ENCODE assay signal across 8 mouse cellular contexts in the genomic region with DNA sequence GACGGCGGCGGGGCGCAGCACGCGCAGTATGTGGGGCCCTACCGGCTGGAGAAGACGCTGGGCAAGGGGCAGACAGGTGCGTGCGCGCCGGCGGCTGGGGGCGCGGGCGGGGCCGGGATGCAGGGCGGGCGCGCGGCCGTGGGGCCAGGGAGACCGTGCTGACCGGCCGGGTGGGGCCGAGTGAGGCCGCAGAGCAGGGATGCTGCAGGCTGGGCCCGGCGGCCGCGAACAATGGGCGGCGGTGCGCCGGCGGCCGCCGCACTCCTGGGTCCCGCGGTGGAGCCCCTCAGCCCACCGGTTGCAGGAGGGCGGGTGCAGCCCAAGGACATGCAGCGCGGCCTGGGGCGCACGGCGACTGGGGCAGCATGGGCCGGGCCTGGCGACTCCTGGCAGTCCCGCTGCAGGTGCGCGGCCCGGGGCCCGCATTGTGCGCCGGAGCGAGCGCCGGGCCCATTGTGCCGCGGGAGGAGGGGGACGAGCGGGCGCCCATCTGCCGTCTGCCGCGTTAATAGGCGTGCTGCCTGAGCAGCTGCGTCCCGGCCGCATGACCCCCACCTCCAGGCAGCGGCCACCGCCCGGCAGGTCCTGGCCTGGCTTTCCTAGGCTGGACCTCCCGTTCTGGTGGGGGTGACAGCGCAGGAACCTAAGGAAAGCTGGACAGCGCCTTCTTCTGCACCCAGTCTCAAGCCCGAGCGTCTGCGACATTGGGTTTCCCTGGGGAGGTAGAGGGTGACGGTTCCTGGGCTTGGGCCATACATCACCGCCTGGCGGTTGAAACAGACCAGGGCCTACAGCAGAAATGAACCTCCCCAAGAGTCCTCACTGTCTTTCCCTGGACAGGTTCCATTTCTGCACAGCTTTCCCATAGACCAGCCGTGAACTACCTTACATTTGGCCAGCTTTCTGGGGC. TPM values are rescaled to one million over a fixed set of nuclear protein-coding genes. Genes with fewer than 3 reads are reported as not detected.
DNase-seq lines count a peak whose midpoint lies in the region; ATAC-seq and TF ChIP-seq lines count a peak whose summit lies in the region.

No protein-coding gene starts in this region.

- peak overlapping the region; percentile 59 for H3K4me3 ChIP-seq in ES-Bruce4 (ENCODE audit: low read depth, low read length)
- peak overlapping the region; percentile 44 for H3K4me3 ChIP-seq in heart, postnatal 0 days (ENCODE audit: low read depth, low read length)
- H3K4me3 ChIP-seq in limb, embryonic 13.5 days, result peak overlapping the region; percentile 50
- peak overlapping the region; percentile 57 for H3K4me3 ChIP-seq in olfactory bulb, adult 2 months (ENCODE audit: insufficient read depth, low read depth, low read length)

- 3% methylated on average over 69 of the region's 84 CpGs for WGBS in heart, postnatal 0 days
- 1% methylated on average over 62 of the region's 84 CpGs for WGBS in limb, embryonic 13.5 days
- 2% methylated on average over 82 of the region's 84 CpGs for WGBS in olfactory bulb, adult 2 months

- peak overlapping the region; percentile 81 for H3K4me2 ChIP-seq in heart, postnatal 0 days (ENCODE audit: low read depth, low read length)
- H3K4me2 ChIP-seq in limb, embryonic 13.5 days (replicated peaks), result peak overlapping the region; percentile 91

- TF ChIP-seq CTCF in ES-Bruce4 (IDR thresholded peaks at IDR 0.05; ENCODE audit: low read depth, low read length), result no peak
- no peak for TF ChIP-seq CTCF in heart, postnatal 0 days (IDR thresholded peaks at IDR 0.05; ENCODE audit: low read depth)
- TF ChIP-seq CTCF in olfactory bulb, adult 2 months (IDR thresholded peaks at IDR 0.05; ENCODE audit: insufficient read depth, low read depth, low read length), result no peak

- no peaks in the 10 kb centered on the region for H3K36me3 ChIP-seq in ES-Bruce4 (ENCODE audit: control insufficient read depth, insufficient read depth, low read length, poor library complexity, severe bottlenecking)
- H3K36me3 ChIP-seq in heart, postnatal 0 days (replicated peaks; ENCODE audit: control insufficient read depth, insufficient read depth, low read length), result no peaks in the 10 kb centered on the region
- no peaks in the 10 kb centered on the region for H3K36me3 ChIP-seq in limb, embryonic 13.5 days

- TF ChIP-seq POLR2A in ES-Bruce4 (IDR thresholded peaks at IDR 0.05; ENCODE audit: insufficient read depth, low read length), result no peak
- no peak for TF ChIP-seq POLR2A in olfactory bulb, adult 2 months (IDR thresholded peaks at IDR 0.05; ENCODE audit: insufficient read depth, low read depth, low read length)

- no peak overlapping the region for H3K27ac ChIP-seq in ES-Bruce4 (ENCODE audit: insufficient read depth, low read length)
- no peak overlapping the region for H3K27ac ChIP-seq in heart, postnatal 0 days (ENCODE audit: low read depth)
- H3K27ac ChIP-seq in limb, embryonic 13.5 days, result no peak overlapping the region
- H3K27ac ChIP-seq in olfactory bulb, adult 2 months (ENCODE audit: insufficient read depth, low read depth, low read length), result peak overlapping the region; percentile 8; the same call in 1 of the 2 replicates

- peak; percentile 10; the same call in 1 of the 2 replicates for ATAC-seq in heart, postnatal 0 days (ENCODE audit: insufficient read depth, low read depth)
- peak; percentile 6; the same call in 1 of the 2 replicates for ATAC-seq in limb, embryonic 13.5 days (ENCODE audit: low FRiP score, low read depth)
- no peak for ATAC-seq in inflammation-experienced regulatory T-cells, adult 6 months

- no peak for TF ChIP-seq EP300 in ES-Bruce4 (IDR thresholded peaks at IDR 0.05; ENCODE audit: insufficient read depth, low read depth, low read length)
- no peak for TF ChIP-seq EP300 in heart, postnatal 0 days (IDR thresholded peaks at IDR 0.05; ENCODE audit: low read depth)

- no peaks in the 10 kb centered on the region for H3K4me1 ChIP-seq in ES-Bruce4 (ENCODE audit: control insufficient read depth, insufficient read depth, low read length)
- H3K4me1 ChIP-seq in heart, postnatal 0 days (ENCODE audit: control insufficient read depth, insufficient read depth), result no peaks in the 10 kb centered on the region
- H3K4me1 ChIP-seq in limb, embryonic 13.5 days, result peaks cover 13% of the 10 kb centered on the region
- peaks cover 29% of the 10 kb centered on the region for H3K4me1 ChIP-seq in olfactory bulb, adult 2 months (ENCODE audit: control insufficient read depth, insufficient read depth, low read length)

- DNase-seq in frontal cortex, postnatal 36 days (ENCODE audit: low spot score in 2 of 2), result peak; percentile 51
- DNase-seq in frontal cortex, adult 2 months (ENCODE audit: extremely low spot score in 1 of 2, low spot score in 1 of 2), result no peak
- DNase-seq in cerebellum, postnatal 25 days, result peak; percentile 80 to 82
- no peak for DNase-seq in heart, postnatal 0 days (ENCODE audit: low spot score)

- peaks cover 3% of the 10 kb centered on the region for H3K27me3 ChIP-seq in ES-Bruce4 (ENCODE audit: control insufficient read depth, insufficient read depth, low read length, poor library complexity, severe bottlenecking)
- H3K27me3 ChIP-seq in heart, postnatal 0 days (ENCODE audit: control insufficient read depth, insufficient read depth, low read length), result peaks cover 85% of the 10 kb centered on the region
- peaks cover 94% of the 10 kb centered on the region for H3K27me3 ChIP-seq in limb, embryonic 13.5 days

- no peaks in the 10 kb centered on the region for H3K9me3 ChIP-seq in ES-Bruce4 (replicated peaks; ENCODE audit: control insufficient read depth, insufficient read depth, low read length, poor library complexity, severe bottlenecking)
- H3K9me3 ChIP-seq in heart, postnatal 0 days (replicated peaks; ENCODE audit: control insufficient read depth, low read length), result no peaks in the 10 kb centered on the region; the same call in 1 of the 2 replicates
- H3K9me3 ChIP-seq in limb, embryonic 13.5 days, result peaks cover 9% of the 10 kb centered on the region

- peak overlapping the region; percentile 72 for H3K9ac ChIP-seq in ES-Bruce4 (ENCODE audit: low read depth, poor library complexity, severe bottlenecking)
- H3K9ac ChIP-seq in heart, postnatal 0 days (replicated peaks; ENCODE audit: low read depth, low read length), result 0 out of 2 replicates have a peak overlapping the region, but pooled peaks have one; percentile 33
- H3K9ac ChIP-seq in limb, embryonic 13.5 days, result peak overlapping the region; percentile 58

RNA-seq across cellular contexts. Expression of gene Brsk2, which starts 0.8 kb away (rescaled TPM):
- polyA plus RNA-seq in frontal cortex, adult 2 months (2012; rRNA removed), result 115 and 121 TPM in 2 replicates
- polyA plus RNA-seq in ES-Bruce4 (2011; ENCODE audit: insufficient read depth, insufficient read length, low read depth, missing spikeins), result 0.70 and 0.75 TPM in 2 replicates
- total RNA-seq in heart, postnatal 0 days (2014; rRNA removed; ENCODE audit: low replicate concordance), result not detected in 2 replicates
- polyA plus RNA-seq in heart, postnatal 0 days (2015; fragmentation: Nextera tagmentation; extraction: Ambion mirVana), result 0.30 and 0.37 TPM in 2 replicates
- 0.83 and 0.95 TPM in 2 replicates for polyA plus RNA-seq in limb, embryonic 13.5 days (2015; fragmentation: Nextera tagmentation; extraction: Ambion mirVana)
- not detected in 2 replicates for polyA plus RNA-seq in olfactory bulb, adult 2 months (2012; ENCODE audit: insufficient read depth, insufficient read length, low replicate concordance, missing spikeins)
- polyA plus RNA-seq in inflammation-experienced regulatory T-cells, adult 6 months (2017; shearing (Covaris generic)), result under 1 TPM; 0.34 to 0.75 (median 0.39) TPM

RNA-seq across cellular contexts. Expression of gene Tollip, which starts 32.1 kb away (rescaled TPM):
- 101 and 104 TPM in 2 replicates for polyA plus RNA-seq in frontal cortex, adult 2 months (2012; rRNA removed)
- 44.9 and 47.1 TPM in 2 replicates for polyA plus RNA-seq in ES-Bruce4 (2011; ENCODE audit: insufficient read depth, insufficient read length, low read depth, missing spikeins)
- total RNA-seq in heart, postnatal 0 days (2014; rRNA removed; ENCODE audit: low replicate concordance), result 60.0 and 70.3 TPM in 2 replicates
- 28.1 and 30.8 TPM in 2 replicates for polyA plus RNA-seq in heart, postnatal 0 days (2015; fragmentation: Nextera tagmentation; extraction: Ambion mirVana)
- 37.7 and 38.5 TPM in 2 replicates for polyA plus RNA-seq in limb, embryonic 13.5 days (2015; fragmentation: Nextera tagmentation; extraction: Ambion mirVana)
- polyA plus RNA-seq in olfactory bulb, adult 2 months (2012; ENCODE audit: insufficient read depth, insufficient read length, low replicate concordance, missing spikeins), result not detected in 2 replicates
- 10 to 100 TPM; 22.0 to 25.8 (median 24.5) TPM for polyA plus RNA-seq in inflammation-experienced regulatory T-cells, adult 6 months (2017; shearing (Covaris generic))

Comparison
In these comparisons a context has a peak if more than half of its experiments do, and no peak if none do; other contexts are left out.
1. DNase-seq: peak in frontal cortex, postnatal 36 days (2 of 2) and cerebellum, postnatal 25 days (2 of 2); none in frontal cortex, adult 2 months (0 of 2) and heart, postnatal 0 days (single experiment).
2. RNA of gene Brsk2, which starts 0.8 kb away (polyA plus RNA-seq): 115 to 121 TPM in frontal cortex, adult 2 months; 0.83 to 0.95 TPM in limb, embryonic 13.5 days, 0.70 to 0.75 TPM in ES-Bruce4, 0.34 to 0.75 TPM in inflammation-experienced regulatory T-cells, adult 6 months, 0.30 to 0.37 TPM in heart, postnatal 0 days and not detected in olfactory bulb, adult 2 months; every median in the first group is over 10 times any median in the second.
3. Peak in every context shown above with its lines, with median percentiles within 50 percentile points of each other: H3K4me3 ChIP-seq and H3K9ac ChIP-seq.